Mouse (Mus musculus) adrenal gland (tissue): ENCODE measurements around the gene Rcsd1.

Source experiments
- intact Hi-C: fragments of 180-260 bp; cut with DNase I; formaldehyde crosslinking; loops from one replicate; pipeline ENCODE4 v1.15.1; 2025
- long read RNA-seq, 2 experiments: library from polyadenylated mRNA; unstranded; transcript quantifications; one replicate each; pipeline ENCODE4 v2.0.0; 2020; ENCODE audit warnings: borderline replicate concordance in 1 of 2; ENCODE audit not compliant: insufficient replicate concordance in 1 of 2

Rcsd1 gene
- long read RNA-seq, experiment 1, full-length matches to known transcripts: 5 of 9 reads
- long read RNA-seq, experiment 1, partial matches to known transcripts: 3 of 9 reads
- long read RNA-seq, experiment 1, other reads (novel, unspliced or antisense): 1 of 9 reads
- long read RNA-seq, experiment 2, full-length matches to known transcripts: 7 of 11 reads
- long read RNA-seq, experiment 2, partial matches to known transcripts: 1 of 11 reads
- long read RNA-seq, experiment 2, other reads (novel, unspliced or antisense): 3 of 11 reads

- intact Hi-C loops: no loop called here
These were observed at the start of gene Rcsd1 for GRCm38 (mm10) chr1:165709629-165710256. Gene Rcsd1, minus strand, starts transcription at chr1:165709757.

DNA sequence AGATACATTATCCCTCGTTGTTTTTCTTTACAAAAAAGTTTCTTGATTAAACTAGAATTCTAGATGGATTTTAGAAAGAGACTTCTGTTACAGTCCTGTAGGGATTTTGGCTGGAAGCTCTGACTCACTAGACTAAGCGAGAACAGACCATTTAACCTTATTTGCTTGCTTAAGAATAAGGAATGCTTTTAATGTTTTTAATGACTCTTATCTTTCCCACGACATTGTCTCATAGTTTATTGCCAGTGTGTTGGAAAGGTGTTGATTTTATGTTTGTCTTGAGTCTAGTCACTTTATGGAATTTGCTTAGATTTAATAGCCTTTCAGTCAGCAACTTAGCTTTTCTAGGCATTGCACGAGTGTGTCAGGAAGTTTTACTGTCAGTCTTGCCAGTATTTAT, 45.6 kb upstream of the Rcsd1 start:
- intact Hi-C loops: loop anchor here (2.0 kb wide), 1 partner anchor 16 kb away; no protein-coding TSS in a partner anchor

GRCm38 (mm10) chr1:165754205-165754604, 44.6 kb upstream of the Rcsd1 start:
- intact Hi-C loops: loop anchor here (2.0 kb wide), 1 partner anchor 15 kb away; no protein-coding TSS in a partner anchor

GRCm38 (mm10) chr1:165751838-165752237, 42.3 kb upstream of the Rcsd1 start:
- intact Hi-C loops: no loop called here

DNA sequence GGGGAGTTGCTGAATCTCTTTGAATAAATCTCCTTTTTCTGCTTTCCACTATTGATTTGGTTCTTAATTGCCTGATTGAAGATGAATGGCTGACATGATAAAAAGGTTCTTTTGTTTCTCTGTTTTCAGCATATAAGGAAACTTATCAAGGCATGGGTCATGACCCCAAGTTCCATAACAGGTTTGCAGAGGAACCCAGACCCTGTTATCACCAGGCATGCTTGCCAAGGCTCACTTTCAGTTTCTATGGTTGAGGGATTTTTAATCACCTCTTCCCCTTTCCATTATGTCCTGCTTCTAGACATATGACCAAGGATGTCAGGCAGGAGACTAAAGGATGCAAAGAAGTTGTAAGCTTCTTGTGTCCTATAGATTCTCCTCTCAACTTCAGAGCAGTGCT, 41.6 kb upstream of the Rcsd1 start:
- intact Hi-C loops: no loop called here

GRCm38 (mm10) chr1:165748053-165748452, 38.5 kb upstream of the Rcsd1 start:
- intact Hi-C loops: no loop called here

- intact Hi-C loops: no loop called here
These were observed 32.4 kb upstream of the Rcsd1 start for GRCm38 (mm10) chr1:165741989-165742388.

DNA sequence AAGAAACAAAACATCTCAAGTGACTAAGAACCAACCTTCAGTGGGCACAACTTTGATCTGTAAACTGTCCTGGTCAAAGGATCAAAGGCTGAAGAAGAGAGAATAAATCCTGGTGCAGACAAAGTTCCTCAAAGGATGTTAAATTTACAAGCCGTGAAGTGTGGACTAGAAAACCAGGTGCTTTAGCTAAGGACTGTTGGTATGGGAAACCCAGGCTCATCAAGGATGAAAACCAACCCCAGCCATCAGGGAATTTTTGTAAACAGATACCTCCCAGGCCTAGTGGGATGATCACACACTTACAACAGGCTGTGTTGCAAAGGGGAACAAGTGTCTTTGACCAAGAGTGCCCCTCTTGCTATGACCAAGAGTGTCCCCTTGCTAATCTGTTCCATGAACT, 29.4 kb upstream of the Rcsd1 start:
- intact Hi-C loops: loop anchor here (2.0 to 5.0 kb wide), 2 partner anchors 16 to 157 kb away; no protein-coding TSS in a partner anchor

DNA sequence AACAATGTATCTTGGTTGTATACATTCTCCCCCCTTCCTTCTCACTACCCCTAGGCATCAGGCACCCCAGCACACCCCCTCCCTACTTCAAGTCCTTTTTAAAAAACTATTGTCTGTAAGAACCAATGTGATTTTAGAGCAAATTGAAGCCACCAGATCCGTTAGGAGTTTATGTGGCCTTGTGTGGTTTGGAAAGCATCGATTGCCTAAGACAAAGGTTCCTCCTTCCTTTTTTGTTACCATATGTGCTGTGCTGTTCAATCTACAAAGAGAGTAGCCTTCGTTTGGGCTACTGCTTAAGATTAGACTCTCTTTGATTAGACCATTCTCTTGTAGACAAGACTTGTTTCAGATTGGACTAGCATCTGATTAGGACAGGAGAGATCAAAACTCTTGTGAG, 28.3 kb upstream of the Rcsd1 start:
- intact Hi-C loops: loop anchor here (2.0 to 5.0 kb wide), 2 partner anchors 17 to 156 kb away; no protein-coding TSS in a partner anchor

- intact Hi-C loops: loop anchor here (5.0 kb wide), 1 partner anchor 155 kb away; no protein-coding TSS in a partner anchor
These were observed 27.9 kb upstream of the Rcsd1 start for GRCm38 (mm10) chr1:165737451-165737850.

DNA sequence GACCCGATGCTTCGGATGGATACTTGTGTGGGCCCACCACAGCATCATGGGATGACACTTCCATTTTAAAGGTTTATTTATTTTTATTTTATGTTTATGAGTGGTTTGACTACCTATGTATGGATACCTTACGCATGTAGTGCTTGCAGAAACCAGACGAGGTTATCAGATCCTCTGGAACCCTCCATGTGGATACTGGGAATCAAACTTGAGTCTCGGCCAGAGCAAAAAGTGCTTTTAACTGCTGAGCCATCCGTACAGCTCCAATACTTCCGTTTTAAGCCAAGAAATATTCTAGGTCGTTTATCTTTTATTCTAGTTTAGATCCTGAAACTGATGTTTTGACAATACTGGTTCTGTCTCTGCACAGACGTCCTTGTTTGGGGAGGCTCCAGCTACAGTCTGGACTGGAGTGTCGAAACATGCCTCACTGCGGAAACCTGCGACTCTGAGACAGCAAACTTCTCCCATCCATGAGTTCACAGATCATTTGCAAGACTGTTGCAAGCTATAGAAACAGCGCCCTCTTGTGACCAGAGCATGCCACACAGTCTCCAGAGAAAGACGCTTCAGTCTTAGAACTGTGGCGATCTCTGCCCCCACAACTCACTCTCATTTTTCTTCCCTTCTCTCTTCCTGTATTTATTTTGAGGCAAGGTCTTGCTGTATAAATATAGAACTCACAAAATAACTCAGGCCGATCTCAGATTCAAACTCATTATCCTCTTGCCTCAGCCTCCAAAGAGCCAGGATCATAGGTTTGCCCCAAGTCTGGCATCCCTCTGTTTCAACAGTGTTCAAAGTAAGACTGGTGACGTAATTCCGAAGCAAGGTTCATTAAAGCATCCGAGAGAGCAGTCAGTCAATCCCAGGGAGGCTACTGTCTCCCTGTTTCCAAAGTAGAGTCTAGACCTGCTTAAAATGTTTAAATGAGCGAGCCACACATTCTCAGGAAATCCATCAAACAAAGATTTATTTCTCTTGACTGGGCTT, 26.6 kb upstream of the Rcsd1 start:
- intact Hi-C loops: loop anchor here (1.0 to 5.0 kb wide), 2 partner anchors 76 to 154 kb away; no protein-coding TSS in a partner anchor

GRCm38 (mm10) chr1:165734840-165735239, 25.3 kb upstream of the Rcsd1 start:
- intact Hi-C loops: loop anchor here (5.0 kb wide), 1 partner anchor 153 kb away; no protein-coding TSS in a partner anchor

- intact Hi-C loops: no loop called here
These were observed 22.0 kb upstream of the Rcsd1 start for GRCm38 (mm10) chr1:165731553-165731952.

DNA sequence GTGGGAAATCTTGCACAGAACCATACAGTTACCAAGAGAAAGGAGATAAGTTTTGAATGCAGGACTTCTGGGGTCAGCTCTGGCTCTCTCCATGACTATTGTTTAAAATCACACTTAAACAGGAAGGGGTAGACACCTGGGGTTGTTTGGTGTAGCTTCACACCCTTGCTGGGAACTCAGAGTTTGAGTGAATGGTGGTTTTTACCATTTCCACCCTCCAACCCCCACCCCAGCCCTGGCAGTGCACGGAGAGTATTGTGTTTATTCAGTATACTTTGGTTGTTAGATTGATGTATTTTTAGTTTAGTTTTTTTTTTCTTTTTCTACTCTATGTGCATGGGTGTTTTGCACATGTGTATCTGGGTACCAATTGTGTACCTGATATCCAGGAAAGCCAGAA, 20.6 kb upstream of the Rcsd1 start:
- intact Hi-C loops: no loop called here

GRCm38 (mm10) chr1:165728057-165728639, 18.6 kb upstream of the Rcsd1 start:
- intact Hi-C loops: no loop called here

DNA sequence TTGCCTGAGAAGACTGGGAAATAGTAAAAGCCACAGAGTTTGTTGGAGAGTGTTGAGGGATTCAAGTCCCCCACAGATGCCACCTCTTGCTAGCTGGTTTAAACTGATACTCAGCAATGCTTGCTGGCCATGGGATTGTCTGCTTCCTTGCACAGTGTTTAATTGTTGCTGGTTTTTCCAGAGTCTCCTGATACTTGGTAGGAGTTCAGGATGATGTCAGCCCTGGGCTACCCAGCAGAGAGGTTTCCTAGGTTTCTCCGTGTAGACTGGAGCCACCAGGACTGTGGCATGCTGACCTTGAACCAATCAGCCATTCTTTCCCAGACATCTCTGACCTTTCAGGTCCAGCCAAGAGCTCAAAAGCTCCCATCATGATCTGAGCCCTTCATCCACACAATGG, 17.4 kb upstream of the Rcsd1 start:
- intact Hi-C loops: no loop called here

GRCm38 (mm10) chr1:165725039-165725644, 15.6 kb upstream of the Rcsd1 start:
- intact Hi-C loops: no loop called here

- intact Hi-C loops: no loop called here
These were observed 14.9 kb upstream of the Rcsd1 start for GRCm38 (mm10) chr1:165724219-165725033.

DNA sequence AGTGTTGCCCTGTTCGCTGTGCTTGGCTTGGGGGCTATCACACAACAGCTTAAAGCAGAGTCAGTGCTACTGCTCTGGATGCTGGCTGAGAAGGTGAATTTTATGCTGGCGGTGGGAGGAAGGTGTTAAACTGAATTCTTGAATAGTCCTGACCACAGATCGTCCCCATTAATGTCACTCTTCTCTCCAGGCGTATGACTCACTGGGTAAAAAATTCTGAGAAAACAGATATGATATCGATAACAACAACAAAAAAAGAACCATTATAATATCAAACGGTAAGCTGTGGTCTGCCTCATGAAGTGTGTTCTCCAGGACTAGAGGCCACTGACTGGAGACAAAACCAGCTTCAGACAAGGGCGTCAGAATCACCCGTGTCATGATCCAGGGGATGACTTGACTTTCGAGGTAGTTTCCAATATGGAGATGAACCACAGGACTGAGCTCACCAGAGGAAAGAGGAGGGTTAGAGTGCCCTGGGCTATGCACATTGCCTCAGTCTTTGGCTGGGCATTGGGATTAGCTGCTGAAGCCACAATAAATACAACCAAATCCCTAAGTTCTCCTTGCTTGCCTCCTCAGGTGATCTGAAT, 13.1 kb upstream of the Rcsd1 start:
- intact Hi-C loops: no loop called here
